Mouse (Mus musculus) brain, embryonic 18.5 days (tissue): Measurements from ENCODE around the gene Taar8c.
"Not testable (repeated sequence)": the region's sequence is repeated elsewhere in the genome, so short reads cannot be mapped to it uniquely, and the experiment has no call there.

Source experiments
- DNase-seq: peaks from one replicate; pipeline ENCODE4 v3.0.0-alpha.2; 2012; ENCODE audit warnings: low read depth, low spot score

Taar8c gene

GRCm38 (mm10) chr10:24074751-24075150 lies 27.0 kb downstream of the Taar8c start:
- not testable (repeated sequence) for DNase-seq

GRCm38 (mm10) chr10:24058986-24059385 lies 42.7 kb downstream of the Taar8c start:
- DNase-seq, result no peak

- DNase-seq, result no peak
Observed at GRCm38 (mm10) chr10:24052039-24052438, 49.7 kb downstream of the Taar8c start.
